Mouse (Mus musculus) CH12.LX (cell line): Measurements from ENCODE around the gene Mrm1. TPM values are rescaled to one million over a fixed set of nuclear protein-coding genes. Genes with fewer than 3 reads are reported as not detected.

ENCODE experiments used
- DNase-seq: peaks from one replicate; pipeline ENCODE4 v3.0.0-alpha.2; 2013; ENCODE audit errors: extremely low read depth
- H3K27ac ChIP-seq: 2 replicates; pipeline ENCODE4 v1.5.1; 2012; ENCODE audit warnings: low read depth, mild to moderate bottlenecking, control low read depth, moderate library complexity; ENCODE audit not compliant: insufficient read depth
- H3K27me3 ChIP-seq: replicated peaks from 2 replicates; pipeline ENCODE3; 2012; ENCODE audit warnings: inconsistent platforms
- H3K36me3 ChIP-seq, 2 experiments: replicated peaks in 1 of 2; 2 replicates each; pipeline versions ENCODE3 to v1.6.1; 2012; ENCODE audit warnings: inconsistent platforms in 1 of 2, low read length in 1 of 2, mild to moderate bottlenecking in 1 of 2, mixed read lengths in 1 of 2, moderate library complexity in 1 of 2; ENCODE audit not compliant: control insufficient read depth in 1 of 2, insufficient read depth in 1 of 2
- H3K4me1 ChIP-seq, 2 experiments: 2 replicates each; pipeline ENCODE4 v1.6.1; 2012; ENCODE audit warnings: inconsistent platforms in 1 of 2, moderate library complexity in 1 of 2; ENCODE audit not compliant: insufficient read depth in 2 of 2, control insufficient read depth in 1 of 2
- H3K4me2 ChIP-seq: 2 replicates; pipeline ENCODE4 v1.6.1; 2012; ENCODE audit warnings: low read depth, mild to moderate bottlenecking, control low read depth; ENCODE audit not compliant: poor library complexity, insufficient read depth, severe bottlenecking
- H3K4me3 ChIP-seq, 3 experiments: fragments of 150-350 bp in 1 of 3; sonication (generic) in 1 of 3; replicated peaks in 1 of 3; 2 replicates each; pipeline versions ENCODE3 to v1.5.1; 2011 to 2012; ENCODE audit warnings: low read depth in 2 of 3, low read length in 2 of 3, mild to moderate bottlenecking in 2 of 3, moderate library complexity in 2 of 3, control low read depth in 1 of 3, improper control_type of control experiment in 1 of 3, inconsistent platforms in 1 of 3, mixed read lengths in 1 of 3; ENCODE audit not compliant: poor library complexity in 1 of 3
- H3K79me2 ChIP-seq: replicated peaks from 2 replicates; pipeline ENCODE4 v1.6.1; 2012; ENCODE audit warnings: mild to moderate bottlenecking, moderate library complexity; ENCODE audit not compliant: control insufficient read depth, poor library complexity, insufficient read depth, severe bottlenecking; ENCODE audit errors: extremely low read depth
- H3K9ac ChIP-seq: 2 replicates; pipeline ENCODE4 v1.6.1; 2012; ENCODE audit warnings: low read depth, mild to moderate bottlenecking, control low read depth, moderate library complexity; ENCODE audit not compliant: insufficient read depth
- H3K9me3 ChIP-seq: replicated peaks from 2 replicates; pipeline ENCODE3; 2012; ENCODE audit warnings: low read length, inconsistent platforms, mixed read lengths
- BHLHE40 ChIP-seq: IDR thresholded peaks from 2 replicates; pipeline ENCODE4 v1.6.1; 2011; ENCODE audit warnings: mild to moderate bottlenecking, low read depth, low read length, improper control_type of control experiment
- CHD1 ChIP-seq: IDR thresholded peaks from 2 replicates; pipeline ENCODE4 v1.6.1; 2012; ENCODE audit warnings: low read depth, low read length, improper control_type of control experiment, inconsistent platforms
- CTCF ChIP-seq, 2 experiments: IDR thresholded peaks in 1 of 2; conservative IDR thresholded peaks in 1 of 2; 2 replicates each; pipeline ENCODE4 v1.5.1; 2011 to 2012; ENCODE audit warnings: low read depth in 2 of 2, low read length in 2 of 2, improper control_type of control experiment in 1 of 2, inconsistent platforms in 1 of 2, mild to moderate bottlenecking in 1 of 2, moderate library complexity in 1 of 2
- E2F4 ChIP-seq: IDR thresholded peaks from 2 replicates; pipeline ENCODE4 v1.6.1; 2011; ENCODE audit warnings: low read depth, low read length, improper control_type of control experiment; ENCODE audit not compliant: insufficient replicate concordance
- ELF1 ChIP-seq: IDR thresholded peaks from 2 replicates; pipeline ENCODE4 v1.6.1; 2014; ENCODE audit warnings: low read depth, mild to moderate bottlenecking, inconsistent platforms, low read length, improper control_type of control experiment
- GABPA ChIP-seq: IDR thresholded peaks from 2 replicates; pipeline ENCODE4 v1.6.1; 2012; ENCODE audit warnings: low read depth, low read length, improper control_type of control experiment, inconsistent platforms; ENCODE audit not compliant: insufficient replicate concordance
- JUN ChIP-seq: IDR thresholded peaks from 2 replicates; pipeline ENCODE4 v1.6.1; 2011; ENCODE audit warnings: low read depth, mild to moderate bottlenecking, low read length, improper control_type of control experiment, moderate library complexity; ENCODE audit not compliant: insufficient read depth
- JUND ChIP-seq: conservative IDR thresholded peaks from 2 replicates; pipeline ENCODE4 v1.6.1; 2011; ENCODE audit warnings: low read depth, low read length, improper control_type of control experiment
- KAT2A ChIP-seq: IDR thresholded peaks from 2 replicates; pipeline ENCODE4 v1.6.1; 2012; ENCODE audit warnings: low read length, improper control_type of control experiment, inconsistent platforms; ENCODE audit not compliant: insufficient replicate concordance
- MAX ChIP-seq: IDR thresholded peaks from 2 replicates; pipeline ENCODE4 v1.6.1; 2011; ENCODE audit warnings: low read length, improper control_type of control experiment
- MAZ ChIP-seq: IDR thresholded peaks from 2 replicates; pipeline ENCODE4 v1.6.1; 2012; ENCODE audit warnings: low read depth, mild to moderate bottlenecking, inconsistent platforms, low read length, improper control_type of control experiment, moderate library complexity
- MEF2A ChIP-seq: IDR thresholded peaks from 2 replicates; pipeline ENCODE4 v1.6.1; 2014; ENCODE audit warnings: low read depth, mild to moderate bottlenecking, inconsistent platforms, low read length, improper control_type of control experiment, borderline replicate concordance
- MYC ChIP-seq: IDR thresholded peaks from 2 replicates; pipeline ENCODE4 v1.6.1; 2011; ENCODE audit warnings: low read depth, mild to moderate bottlenecking, improper control_type of control experiment, low read length
- NELFE ChIP-seq: IDR thresholded peaks from 2 replicates; pipeline ENCODE4 v1.6.1; 2011; ENCODE audit warnings: low read depth, low read length, improper control_type of control experiment
- NRF1 ChIP-seq: IDR thresholded peaks from 2 replicates; pipeline ENCODE4 v1.6.1; 2014; ENCODE audit warnings: low read depth, mild to moderate bottlenecking, inconsistent platforms, low read length, improper control_type of control experiment, moderate library complexity
- PAX5 ChIP-seq: IDR thresholded peaks from 2 replicates; pipeline ENCODE4 v1.6.1; 2012; ENCODE audit warnings: low read length, inconsistent platforms, mixed read lengths
- POLR2AphosphoS2 ChIP-seq: IDR thresholded peaks from 2 replicates; pipeline ENCODE4 v1.6.1; 2011; ENCODE audit warnings: low read depth, low read length, improper control_type of control experiment
- RCOR1 ChIP-seq: conservative IDR thresholded peaks from 2 replicates; pipeline ENCODE4 v1.6.1; 2012; ENCODE audit warnings: low read depth, mild to moderate bottlenecking, inconsistent platforms, low read length, improper control_type of control experiment
- SIN3A ChIP-seq: IDR thresholded peaks from 2 replicates; pipeline ENCODE4 v1.6.1; 2012; ENCODE audit warnings: low read length, improper control_type of control experiment, inconsistent platforms
- SMC3 ChIP-seq: IDR thresholded peaks from 2 replicates; pipeline ENCODE4 v1.6.1; 2011; ENCODE audit warnings: low read depth, low read length, improper control_type of control experiment
- TBP ChIP-seq: conservative IDR thresholded peaks from 2 replicates; pipeline ENCODE4 v1.6.1; 2011; ENCODE audit warnings: low read depth, low read length, improper control_type of control experiment
- TCF12 ChIP-seq: IDR thresholded peaks from 2 replicates; pipeline ENCODE4 v1.6.1; 2014; ENCODE audit warnings: low read depth, mild to moderate bottlenecking, inconsistent platforms, low read length, improper control_type of control experiment
- ZC3H11A ChIP-seq: IDR thresholded peaks from 2 replicates; pipeline ENCODE4 v1.6.1; 2012; ENCODE audit warnings: low read depth, mild to moderate bottlenecking, inconsistent platforms, low read length, improper control_type of control experiment
- ZMIZ1 ChIP-seq: IDR thresholded peaks from 2 replicates; pipeline ENCODE4 v1.6.1; 2012; ENCODE audit warnings: low read depth, mild to moderate bottlenecking, inconsistent platforms, low read length, improper control_type of control experiment
- dilution Hi-C: fragments of 300-500 bp; cut with MboI; formaldehyde crosslinking; loops from 2 replicates; pipeline ENCODE4 v1.14.3; 2020; ENCODE audit warnings: low sequenced_read_pairs; ENCODE audit not compliant: extremely low pct_unique_long_range_greater_than_20kb, extremely low pct_ligation_motif_present
- in situ Hi-C: fragments of 300-500 bp; cut with MboI; formaldehyde crosslinking; loops from 3 replicates; pipeline ENCODE4 v1.14.3; 2019; ENCODE audit warnings: low sequenced_read_pairs, low pct_ligation_motif_present, low pct_unique_long_range_greater_than_20kb, mixed read lengths
- polyA plus RNA-seq: library from polyadenylated mRNA; unstranded; fragments of >175 nt; gene quantifications from 2 replicates; pipeline ENCODE4 v1.2.1, GENCODE M21; 2012; ENCODE audit warnings: low read depth; ENCODE audit not compliant: insufficient read length
- total RNA-seq, 2 experiments: library from RNA; depleted of rRNA; stranded (reverse); fragments of 300-350 nt in 1 of 2; fragments of >200 nt in 1 of 2; gene quantifications; 2 replicates each; pipeline ENCODE4 v1.2.3; 2012 to 2014

Mrm1 gene
- total and polyA plus RNA-seq, 3 experiments, result 11.1 to 27.8 (median 16.1) TPM

GRCm38 (mm10) chr11:84823484-84823897 lies 4.2 kb upstream of the Mrm1 start:
- Histone ChIP-seq H3K9ac (no peak overlapping the region), H3K4me2 (no peak overlapping the region), H3K79me2 (no peaks in the 10 kb centered on the region; the same call in 1 of the 2 replicates), H3K27ac (no peak overlapping the region), H3K9me3 (no peaks in the 10 kb centered on the region), H3K4me1 (peaks cover 11 to 50% of the 10 kb centered on the region in 2 experiments), H3K36me3 (peaks cover 10 to 58% of the 10 kb centered on the region in 2 experiments), H3K4me3 (no peak overlapping the region), H3K27me3 (no peaks in the 10 kb centered on the region)
- TF ChIP-seq ZC3H11A, result no peak
- dilution Hi-C loops (no loop called here), in situ Hi-C loops (loop anchor here (25.0 kb wide), 1 partner anchor 661 kb away; the partner anchor contains the start of gene Gm11437)
- DNase-seq, result no peak

GRCm38 (mm10) chr11:84822487-84822886 lies 3.2 kb upstream of the Mrm1 start:
- H3K9ac ChIP-seq, result no peak overlapping the region
- H3K27ac ChIP-seq, result no peak overlapping the region
- peaks cover 9 to 40% of the 10 kb centered on the region in 2 experiments for H3K4me1 ChIP-seq
- H3K9me3 ChIP-seq, result peaks cover under 1% of the 10 kb centered on the region
- no peak overlapping the region for H3K4me3 ChIP-seq
- in situ Hi-C loops (loop anchor here (25.0 kb wide), 1 partner anchor 660 kb away; the partner anchor contains the start of gene Gm11437), dilution Hi-C loops (no loop called here)
- TF ChIP-seq MAX (no peak), SMC3 (no peak), ZMIZ1 (no peak), MYC (no peak), CHD1 (no peak), NELFE (no peak), JUND (no peak), ELF1 (no peak), TBP (no peak)
- H3K36me3 ChIP-seq, result peaks cover 10 to 58% of the 10 kb centered on the region in 2 experiments
- no peaks in the 10 kb centered on the region for H3K27me3 ChIP-seq
- DNase-seq, result no peak
- no peak overlapping the region for H3K4me2 ChIP-seq
- no peaks in the 10 kb centered on the region; the same call in 1 of the 2 replicates for H3K79me2 ChIP-seq

DNA sequence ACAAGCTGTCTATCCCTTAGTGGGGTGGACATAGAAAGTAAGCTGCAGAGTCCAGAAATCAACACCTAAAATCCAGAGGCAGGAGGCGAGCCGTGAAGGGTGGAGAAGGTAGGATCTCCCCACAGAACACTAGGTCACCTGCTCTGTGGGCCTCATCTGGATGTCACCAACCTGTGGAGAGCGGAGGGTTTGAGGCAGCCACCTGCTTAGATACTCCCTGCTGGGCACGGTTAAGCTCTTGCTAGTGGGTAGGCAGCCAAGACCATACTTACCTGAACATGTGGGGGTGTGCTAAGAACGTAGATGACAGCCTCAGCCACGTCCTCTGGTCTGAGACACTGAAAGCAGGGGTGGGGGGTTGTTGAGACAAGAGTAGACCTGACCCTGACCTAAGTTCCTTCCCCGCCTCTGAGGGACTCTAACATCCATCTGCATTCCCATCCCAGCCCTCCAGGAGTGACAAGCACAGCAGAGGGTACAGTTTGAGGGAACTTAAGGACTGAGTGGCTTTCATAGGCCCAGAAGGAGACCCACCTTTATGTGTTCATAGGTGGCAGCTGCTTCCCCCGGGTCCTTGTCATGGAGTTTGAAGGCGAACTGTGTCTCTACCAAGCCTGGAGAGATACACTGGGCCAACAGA lies 1.9 kb upstream of the Mrm1 start:
- dilution Hi-C loops, result no loop called here
- H3K27me3 ChIP-seq, result no peaks in the 10 kb centered on the region
- peaks cover 4 to 44% of the 10 kb centered on the region in 2 experiments; a peak in 2 of 4 replicates for H3K4me1 ChIP-seq
- peaks cover 7 to 66% of the 10 kb centered on the region in 2 experiments for H3K36me3 ChIP-seq
- no peak for DNase-seq
- H3K4me3 ChIP-seq, result no peak overlapping the region
- no peaks in the 10 kb centered on the region; the same call in 1 of the 2 replicates for H3K79me2 ChIP-seq
- peaks cover 2% of the 10 kb centered on the region for H3K9me3 ChIP-seq
- H3K27ac ChIP-seq, result no peak overlapping the region
- no peak overlapping the region for H3K9ac ChIP-seq
- H3K4me2 ChIP-seq, result no peak overlapping the region
- in situ Hi-C loops, result loop anchor here (25.0 kb wide), 1 partner anchor 659 kb away; the partner anchor contains the start of gene Gm11437
- TF ChIP-seq CHD1, result no peak
- TF ChIP-seq PAX5, result no peak
- TF ChIP-seq SIN3A, result no peak
- TF ChIP-seq RCOR1, result no peak
- no peak for TF ChIP-seq JUN
- TF ChIP-seq KAT2A, result no peak
- TF ChIP-seq CTCF (conservative IDR thresholded peaks at IDR 0.05 in 1 of 2, IDR thresholded peaks at IDR 0.05 in 1 of 2; ENCODE audit: low read depth in 2 of 2, low read length in 2 of 2), result no peak
- no peak for TF ChIP-seq NELFE
- no peak for TF ChIP-seq E2F4
- TF ChIP-seq ZMIZ1, result no peak
- TF ChIP-seq MAZ, result no peak
- TF ChIP-seq POLR2AphosphoS2, result no peak
- TF ChIP-seq BHLHE40, result no peak
- no peak for TF ChIP-seq TCF12
- TF ChIP-seq GABPA, result no peak
- no peak for TF ChIP-seq MEF2A
- TF ChIP-seq TBP, result no peak
- no peak for TF ChIP-seq NRF1
